Mouse (Mus musculus): ENCODE measurements around the gene Ier5. TPM values are rescaled to one million over a fixed set of nuclear protein-coding genes. Genes with fewer than 3 reads are reported as not detected.

The Ier5 gene
- polyA plus RNA-seq, 2 experiments from 2014 or later = 4.9 to 12.6 TPM

DNA sequence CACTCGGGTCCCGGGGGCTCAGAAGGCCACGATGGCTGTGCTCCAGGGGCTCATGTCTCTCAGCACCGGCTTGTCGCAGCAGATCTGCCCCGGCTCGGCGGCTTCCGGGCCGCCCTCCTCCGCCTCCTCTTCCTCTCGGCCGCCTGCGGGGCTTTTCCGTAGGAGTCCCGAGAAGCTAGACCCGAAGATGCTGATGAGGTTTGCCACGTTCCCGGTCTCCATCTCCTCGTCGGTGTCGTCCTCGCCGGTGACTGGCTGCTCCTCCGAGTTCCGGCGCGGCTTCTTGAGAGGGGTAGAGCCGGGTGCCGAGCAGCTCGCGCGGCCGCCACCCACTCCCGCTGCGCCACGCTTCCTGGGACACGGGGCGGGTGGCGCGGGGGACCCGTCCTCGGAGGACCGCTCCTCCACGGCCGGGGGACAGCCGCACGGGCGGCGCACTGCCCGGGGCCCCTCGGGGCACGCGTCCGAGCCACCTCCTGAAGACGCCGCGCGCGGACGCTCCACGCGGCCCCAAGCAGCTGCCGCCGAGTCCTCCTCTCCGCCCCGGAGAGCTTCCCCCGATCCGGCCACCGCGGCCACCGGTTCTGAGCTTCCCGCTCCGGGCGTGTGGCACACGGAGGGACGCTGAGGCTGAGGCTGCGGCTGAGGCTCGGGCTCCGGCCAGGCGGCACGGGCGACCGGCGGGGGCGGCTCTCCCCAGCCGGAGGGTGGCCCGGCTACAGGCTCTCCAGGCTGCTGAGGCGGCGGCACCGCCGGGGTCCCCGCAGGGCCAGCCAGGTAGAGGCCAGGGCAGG is 753 bp downstream of the Ier5 start:
- peak; percentile 27 for ATAC-seq

DNA sequence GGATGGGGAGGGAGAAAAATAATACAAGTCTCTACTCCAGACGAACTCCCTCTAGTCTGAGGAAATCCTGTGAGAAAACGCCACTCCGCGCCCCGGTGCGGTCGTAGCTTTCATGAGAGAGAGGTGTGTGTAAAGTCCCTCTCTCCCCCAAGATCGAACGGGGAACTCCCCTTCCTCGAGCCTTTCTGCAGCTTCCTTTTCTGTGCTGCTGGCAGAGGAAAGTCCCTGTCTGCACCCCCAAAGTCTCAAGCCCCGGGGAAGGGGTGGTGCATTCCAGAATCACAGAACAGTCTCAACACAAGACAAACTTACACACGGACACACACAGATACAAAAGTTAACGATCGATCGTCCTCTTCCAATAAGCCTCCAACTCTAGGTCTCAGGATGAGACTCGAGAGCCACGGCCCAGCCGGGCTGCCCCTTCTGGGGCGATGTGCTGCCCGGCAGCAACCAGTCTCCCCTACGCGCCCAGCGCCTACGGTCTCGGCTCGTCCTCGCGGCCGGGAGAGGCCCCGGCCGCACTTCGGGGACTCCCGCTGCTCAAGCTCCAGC is 1.4 kb downstream of the Ier5 start:
- ATAC-seq = peak; percentile 68

GRCm38 (mm10) chr1:155097354-155097753 is 2.1 kb downstream of the Ier5 start:
- ATAC-seq = no peak

GRCm38 (mm10) chr1:155096620-155097261 is 2.7 kb downstream of the Ier5 start:
- peak; percentile 9 for ATAC-seq

DNA sequence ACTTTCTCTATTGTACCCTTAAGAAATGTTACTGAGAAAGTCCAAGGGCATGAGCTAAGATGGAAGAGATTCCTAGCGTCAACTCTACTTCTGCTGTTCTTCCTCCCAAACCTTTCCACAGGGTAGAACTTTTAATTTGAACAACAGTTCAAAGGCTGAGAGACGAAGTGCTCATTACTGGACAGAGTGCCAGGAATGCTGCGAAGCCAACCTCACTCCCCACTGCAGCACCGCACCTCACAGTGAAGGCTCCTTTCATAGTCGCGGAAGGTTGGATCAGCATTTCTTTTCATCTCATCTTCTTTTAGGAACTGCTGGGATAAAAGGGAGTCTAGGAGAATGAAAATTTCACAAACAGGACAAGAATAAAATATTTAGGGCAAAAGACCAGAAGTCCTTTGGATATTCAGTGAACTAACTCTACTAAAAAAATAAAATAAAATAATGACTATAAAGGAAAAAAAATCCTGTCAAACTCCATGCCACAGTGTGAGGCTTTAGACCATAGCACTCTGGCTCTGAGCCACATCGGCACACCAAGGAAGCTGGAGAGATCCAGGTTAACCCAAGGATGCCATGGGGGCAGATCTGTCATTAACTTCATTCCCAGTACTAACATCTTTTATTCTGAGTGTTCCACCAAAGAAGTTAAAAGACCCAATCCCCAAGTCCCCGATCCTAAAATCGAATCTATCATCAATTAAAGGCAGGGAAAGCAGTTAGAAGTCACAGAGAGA is 5.3 kb downstream of the Ier5 start:
- ATAC-seq = no peak

DNA sequence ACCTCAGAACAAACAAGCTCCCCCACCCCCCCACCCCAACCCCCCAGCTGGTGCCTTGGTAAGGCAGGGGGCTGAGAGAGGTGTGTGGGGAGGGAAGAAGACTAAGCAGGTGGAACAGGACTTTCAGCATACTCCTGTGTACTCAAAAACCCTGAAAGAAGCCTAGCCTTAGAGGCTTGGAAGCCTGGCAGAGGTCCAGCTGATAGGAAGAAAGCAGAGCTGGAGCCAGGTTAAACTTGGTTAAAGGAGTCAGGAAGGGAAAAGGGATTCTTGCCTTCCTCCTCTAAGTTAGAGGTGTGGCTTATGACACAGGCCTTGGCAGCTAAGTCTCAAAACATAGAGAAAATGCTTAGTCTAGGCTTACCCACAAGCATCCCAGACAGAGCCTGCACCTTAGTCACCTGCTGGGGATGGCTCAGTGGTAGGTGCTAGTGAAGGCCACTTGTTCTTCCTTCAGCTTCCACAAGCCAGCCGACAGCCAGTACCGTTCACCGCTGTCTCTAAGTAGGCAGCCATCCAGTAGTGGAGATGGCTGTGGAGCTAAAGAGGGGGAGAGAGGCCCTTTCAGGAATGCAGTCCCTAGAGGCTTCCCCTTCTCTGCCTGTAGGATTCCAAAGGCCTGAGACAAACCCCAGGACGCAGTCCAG is 6.2 kb downstream of the Ier5 start:
- ATAC-seq = no peak

DNA sequence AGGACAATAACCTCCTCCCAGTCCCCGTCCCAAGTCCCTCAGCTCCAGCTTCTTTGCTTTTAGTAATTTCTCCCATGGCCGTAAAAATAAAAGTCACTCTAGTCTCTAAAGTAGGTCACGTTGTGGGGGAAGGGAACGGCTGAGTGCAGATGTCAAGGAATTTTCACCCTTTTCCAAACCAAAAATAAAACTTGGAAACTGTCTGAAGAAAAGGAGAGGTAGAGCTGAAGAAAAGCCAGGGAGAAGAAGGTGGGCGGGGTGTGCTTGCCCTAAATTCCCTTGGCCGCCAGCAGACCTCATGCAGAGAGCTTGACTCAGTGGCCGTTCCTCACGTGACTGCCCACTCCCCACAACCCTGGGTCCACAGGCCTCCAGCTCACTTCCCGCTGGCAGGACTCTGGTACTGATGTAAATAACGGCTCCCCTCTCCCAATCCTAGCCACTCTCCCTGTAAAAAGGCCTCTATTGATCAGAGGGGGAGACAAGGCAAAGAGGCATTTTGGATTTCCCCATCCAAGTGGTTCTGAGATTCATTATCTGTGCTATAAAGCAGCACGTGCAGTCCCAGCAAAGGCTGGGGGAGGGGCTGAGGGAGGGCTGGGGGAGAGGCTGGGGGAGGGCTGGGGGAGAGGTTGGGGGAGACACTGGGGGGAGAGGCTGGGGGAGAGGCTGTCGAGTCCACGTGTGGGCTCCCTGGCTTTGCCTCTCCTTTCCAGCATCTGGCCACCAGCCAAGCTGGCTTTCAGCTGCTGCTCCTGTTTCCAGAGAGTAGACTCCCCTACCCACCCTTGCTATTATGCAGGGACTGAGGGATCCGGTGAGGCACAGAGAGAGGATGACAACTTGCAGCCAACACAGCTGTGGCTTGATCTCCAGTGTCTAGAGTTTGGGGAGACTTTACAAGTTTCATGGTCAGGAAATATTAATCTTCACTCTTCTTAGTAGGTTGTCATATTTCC is 7.3 kb downstream of the Ier5 start:
- no peak for ATAC-seq

DNA sequence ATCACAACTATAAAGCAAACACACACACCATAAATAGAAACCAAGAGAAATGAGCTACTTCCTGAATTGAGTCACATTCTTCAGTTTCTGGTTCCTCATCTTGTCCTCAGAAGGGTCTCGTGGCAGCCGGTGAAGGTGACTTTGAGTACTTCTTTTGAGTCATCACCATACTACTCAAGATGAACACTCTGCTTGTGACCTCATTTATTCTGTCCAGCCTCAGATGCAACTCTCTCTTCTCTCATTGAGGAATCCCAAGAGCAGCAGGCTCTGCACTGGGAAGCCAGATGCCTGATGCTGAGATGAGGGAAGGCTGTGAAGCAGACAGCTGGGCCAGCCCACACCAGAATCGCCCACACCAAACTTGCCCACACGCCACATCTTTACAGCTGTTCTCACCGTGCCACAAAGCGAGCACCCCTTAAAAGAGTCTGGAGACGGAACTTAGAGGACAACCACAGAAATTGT is 8.0 kb downstream of the Ier5 start:
- peak; percentile 46 for ATAC-seq

DNA sequence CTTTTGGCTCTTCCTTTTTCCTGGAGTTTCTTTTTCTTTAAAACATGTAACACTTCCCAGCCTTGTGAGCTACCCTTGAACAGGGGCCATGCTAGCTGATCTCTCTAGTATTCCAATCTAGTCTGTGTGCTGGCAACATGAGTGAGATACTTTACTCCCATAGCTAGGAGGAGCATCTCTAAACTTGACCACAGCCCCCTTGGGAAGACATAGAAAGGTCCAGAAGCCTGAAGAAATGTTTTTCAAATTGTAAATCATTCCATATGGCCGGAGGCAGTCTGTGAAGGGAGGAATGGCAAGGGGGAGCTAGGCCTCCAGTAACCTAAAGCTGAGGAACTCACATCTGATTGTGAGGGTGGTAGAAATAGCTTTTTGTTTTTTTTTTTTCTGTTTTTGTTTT is 8.7 kb downstream of the Ier5 start:
- no peak for ATAC-seq

DNA sequence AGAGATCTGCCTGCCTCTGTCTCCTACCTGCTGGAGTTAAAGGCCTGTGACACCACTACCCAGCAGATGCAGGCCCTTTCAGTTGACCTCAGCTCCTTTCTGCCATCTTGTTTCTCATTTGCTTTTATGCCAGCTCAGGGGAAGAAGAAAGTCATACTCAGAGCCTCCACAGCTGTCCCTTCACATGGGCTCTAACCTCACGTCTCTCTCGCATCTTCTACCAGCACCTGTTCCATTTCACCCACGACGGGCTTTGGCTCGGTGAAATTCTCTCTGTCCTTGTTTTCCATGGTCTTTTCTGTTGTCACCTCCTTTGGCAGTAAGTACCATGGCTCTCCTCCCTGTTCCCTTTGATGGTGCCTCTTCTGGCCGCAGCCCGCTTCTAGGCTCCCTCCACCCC is 9.1 kb downstream of the Ier5 start:
- ATAC-seq = no peak

DNA sequence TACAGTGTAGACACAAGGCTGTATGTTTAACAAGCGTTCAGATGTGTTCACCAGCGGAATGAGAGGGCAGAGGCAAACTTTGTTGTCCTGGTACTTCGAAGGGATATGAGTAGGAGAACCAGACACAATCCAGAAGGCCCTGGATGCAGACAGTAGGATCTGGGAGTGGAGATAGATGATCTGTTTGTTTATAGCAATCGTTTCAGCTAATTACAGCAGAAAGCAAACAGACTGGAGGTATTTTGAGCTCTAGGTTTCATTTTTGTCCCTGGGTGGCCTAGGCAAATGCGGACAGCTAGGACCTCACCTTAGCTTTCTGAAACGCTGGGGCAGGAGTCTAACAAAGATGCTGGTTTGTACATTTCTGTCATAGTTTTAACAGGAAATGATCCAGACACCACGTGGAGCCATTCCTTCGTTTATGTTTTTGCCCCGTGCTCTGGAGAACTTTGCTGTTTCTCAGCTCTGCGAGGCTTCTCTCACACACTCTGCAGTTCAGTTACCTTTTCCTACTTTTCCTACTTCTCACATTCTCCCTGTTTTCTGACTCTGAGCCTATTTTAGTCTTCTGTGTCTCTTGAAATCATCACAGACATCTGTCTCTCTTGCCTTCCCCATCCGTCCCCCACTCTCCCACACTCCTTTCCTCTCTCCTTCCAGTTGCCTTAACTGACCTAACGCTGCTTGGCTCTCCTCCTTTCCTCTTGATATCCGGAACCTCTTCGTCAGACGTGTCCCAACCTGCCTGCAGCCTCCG is 10.4 kb downstream of the Ier5 start:
- peak; percentile 20 for ATAC-seq

DNA sequence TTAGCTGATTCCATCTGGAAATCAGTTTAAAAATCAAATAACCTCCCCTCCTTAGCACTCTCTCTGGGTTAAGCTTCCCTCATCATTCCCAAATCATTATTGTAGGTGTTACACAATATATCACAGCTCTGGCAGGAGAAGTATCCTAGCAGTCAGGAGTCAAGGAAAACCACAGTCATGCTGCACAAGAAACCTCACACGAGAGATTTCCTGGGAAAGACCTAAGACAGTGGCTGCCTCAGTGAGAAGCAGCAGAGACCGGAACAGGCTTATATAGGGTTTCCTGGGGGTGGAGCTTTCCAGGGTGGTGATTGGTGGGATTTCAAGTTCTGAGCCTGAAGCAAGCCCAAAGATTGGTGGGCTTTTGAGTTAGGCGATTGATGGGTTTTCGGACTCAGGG is 11.4 kb downstream of the Ier5 start:
- no peak for ATAC-seq

DNA sequence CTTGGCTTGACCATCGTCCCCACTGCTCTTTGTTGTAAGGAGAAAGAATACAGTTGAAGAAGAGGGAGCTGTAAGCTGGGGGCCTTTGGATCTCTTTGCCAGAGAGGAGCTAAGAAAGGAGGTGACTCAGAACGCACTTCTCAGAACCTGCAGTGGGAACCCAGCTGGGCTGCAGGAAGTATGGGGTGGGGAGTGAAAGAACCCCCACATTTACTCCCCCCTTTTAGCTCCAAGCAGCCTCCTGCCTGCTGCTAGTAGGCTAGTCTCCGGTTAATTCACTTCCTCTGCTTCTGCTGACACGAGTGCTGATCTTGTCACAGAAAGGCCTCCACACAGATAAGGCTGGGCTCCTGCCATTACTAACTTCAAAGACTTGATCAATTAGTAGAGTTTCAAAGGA is 12.5 kb downstream of the Ier5 start:
- peak; percentile 60 for ATAC-seq

DNA sequence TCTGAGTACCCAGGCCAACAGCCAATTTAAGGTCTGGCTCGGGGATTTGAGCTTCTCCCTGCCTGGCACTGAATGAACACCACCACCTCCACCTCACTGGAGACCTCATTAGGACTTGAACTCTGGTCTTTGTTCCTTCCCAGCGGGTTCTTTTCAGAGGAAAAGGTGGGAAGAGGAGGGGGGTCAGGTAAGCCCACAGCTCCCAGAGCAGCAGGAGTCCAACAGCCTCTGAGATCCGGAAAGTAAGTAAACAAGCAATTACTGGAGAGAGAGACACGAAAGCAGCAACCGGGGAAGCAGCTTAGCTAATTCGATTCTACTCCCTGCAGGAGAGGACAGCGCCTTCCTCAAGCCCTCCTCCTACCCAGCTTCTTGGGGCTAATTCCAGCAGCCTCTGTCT is 13.0 kb downstream of the Ier5 start:
- no peak for ATAC-seq

- ATAC-seq = no peak
These were observed 14.6 kb downstream of the Ier5 start for GRCm38 (mm10) chr1:155084839-155085238.

- peak; percentile 74 for ATAC-seq
These were observed 15.9 kb downstream of the Ier5 start for GRCm38 (mm10) chr1:155083271-155084265.

GRCm38 (mm10) chr1:155082965-155083268 is 16.5 kb downstream of the Ier5 start:
- peak; percentile 11 for ATAC-seq

GRCm38 (mm10) chr1:155082158-155082964 is 17.1 kb downstream of the Ier5 start:
- no peak for ATAC-seq

DNA sequence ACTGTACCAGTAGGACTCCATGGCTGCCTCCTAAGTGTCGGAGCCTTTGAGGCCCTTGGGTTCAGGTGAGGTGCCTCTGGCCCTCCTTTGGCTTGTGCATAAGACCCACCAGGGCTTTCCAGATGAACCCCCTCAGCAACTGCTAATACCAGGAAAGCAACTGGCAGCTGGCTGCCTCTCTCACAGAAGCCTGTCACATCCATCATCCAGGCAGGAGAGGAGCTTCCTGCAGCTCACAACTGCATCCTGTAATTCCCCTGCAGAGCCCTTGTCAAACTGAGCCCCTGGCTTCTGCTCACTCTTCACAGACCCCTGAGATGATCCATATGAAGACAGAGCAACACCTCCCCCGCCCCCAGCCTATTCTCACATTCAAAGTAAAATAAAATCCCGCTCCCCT is 21.8 kb downstream of the Ier5 start:
- no peak for ATAC-seq
